Mouse (Mus musculus) heart, postnatal 36 days (tissue): ENCODE data around the gene Stac. TPM values are rescaled to one million over a fixed set of nuclear protein-coding genes. Genes with fewer than 3 reads are reported as not detected.

Experiments
- DNase-seq, 2 experiments: peaks; one replicate each; pipeline ENCODE4 v3.0.0; 2021 to 2022
- intact Hi-C: fragments of 180-260 bp; cut with DNase I; formaldehyde crosslinking; loops from one replicate; pipeline ENCODE4 v1.15.1; 2025
- total RNA-seq, 2 experiments: library from RNA; stranded (reverse); gene quantifications; 2 replicates each; pipeline ENCODE4 v1.2.3; 2021

Gene Stac
- total RNA-seq, 2 experiments from 2014 or later: 0.28 to 0.35 TPM

DNA sequence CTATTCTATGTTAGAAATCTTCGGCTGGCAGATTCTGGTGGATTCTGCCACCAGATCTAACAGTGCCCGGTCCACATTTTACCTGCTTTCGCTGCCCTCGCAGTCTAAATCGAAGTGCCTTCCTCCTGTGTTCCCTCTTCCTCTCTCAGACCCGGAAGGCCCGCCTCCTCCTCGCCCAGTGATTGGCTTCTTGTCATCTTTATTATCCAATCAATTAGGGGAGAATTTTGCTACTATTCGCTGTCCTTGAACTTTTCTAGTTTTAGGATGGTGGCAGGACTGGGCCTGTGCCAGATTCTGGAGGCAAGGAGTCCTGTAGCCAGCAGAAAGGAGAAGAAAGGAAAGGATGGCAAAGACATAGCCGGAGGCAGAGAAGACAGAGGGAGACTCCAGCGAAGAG lies 167.0 kb downstream of the Stac start:
- intact Hi-C loops: no loop called here
- DNase-seq: no peak

DNA sequence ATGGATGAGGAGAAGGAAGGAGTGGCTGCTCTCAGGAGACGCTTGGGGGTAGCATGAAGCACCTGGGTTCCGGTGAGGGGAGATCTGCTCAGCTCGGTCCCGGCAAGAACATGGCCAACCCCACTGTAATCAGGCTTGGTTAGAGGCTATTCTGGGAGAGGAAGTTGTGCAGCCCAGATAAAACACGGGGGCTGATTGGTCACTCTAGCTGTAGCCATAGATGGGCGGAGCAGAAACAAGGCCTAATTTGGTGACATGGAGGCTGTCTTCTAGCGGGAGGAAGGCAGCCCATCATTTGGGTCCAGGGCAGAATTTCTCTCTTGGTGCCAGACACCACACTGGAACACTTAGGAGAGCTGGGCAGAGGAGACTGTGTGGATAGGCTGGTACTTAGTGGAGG lies 167.9 kb downstream of the Stac start:
- intact Hi-C loops: no loop called here
- DNase-seq: no peak

DNA sequence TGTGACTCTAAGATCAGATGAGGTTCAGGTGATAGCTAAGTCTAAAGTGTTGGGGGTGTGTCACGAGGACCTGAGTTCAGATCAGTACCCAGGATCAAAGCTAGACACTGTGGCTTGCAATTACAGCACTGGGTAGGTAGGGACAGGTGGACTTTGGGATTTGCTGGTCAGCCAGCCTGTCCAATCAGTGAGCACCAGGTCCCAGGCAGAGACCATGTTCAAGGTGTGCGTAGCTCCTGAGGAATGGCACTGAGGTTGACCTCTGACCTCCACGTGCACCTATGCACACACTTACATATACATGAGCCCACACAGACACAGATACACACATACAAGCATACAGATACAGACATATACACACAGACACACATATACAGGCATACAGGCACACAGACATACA lies 174.6 kb downstream of the Stac start:
- intact Hi-C loops: no loop called here
- no peak for DNase-seq

DNA sequence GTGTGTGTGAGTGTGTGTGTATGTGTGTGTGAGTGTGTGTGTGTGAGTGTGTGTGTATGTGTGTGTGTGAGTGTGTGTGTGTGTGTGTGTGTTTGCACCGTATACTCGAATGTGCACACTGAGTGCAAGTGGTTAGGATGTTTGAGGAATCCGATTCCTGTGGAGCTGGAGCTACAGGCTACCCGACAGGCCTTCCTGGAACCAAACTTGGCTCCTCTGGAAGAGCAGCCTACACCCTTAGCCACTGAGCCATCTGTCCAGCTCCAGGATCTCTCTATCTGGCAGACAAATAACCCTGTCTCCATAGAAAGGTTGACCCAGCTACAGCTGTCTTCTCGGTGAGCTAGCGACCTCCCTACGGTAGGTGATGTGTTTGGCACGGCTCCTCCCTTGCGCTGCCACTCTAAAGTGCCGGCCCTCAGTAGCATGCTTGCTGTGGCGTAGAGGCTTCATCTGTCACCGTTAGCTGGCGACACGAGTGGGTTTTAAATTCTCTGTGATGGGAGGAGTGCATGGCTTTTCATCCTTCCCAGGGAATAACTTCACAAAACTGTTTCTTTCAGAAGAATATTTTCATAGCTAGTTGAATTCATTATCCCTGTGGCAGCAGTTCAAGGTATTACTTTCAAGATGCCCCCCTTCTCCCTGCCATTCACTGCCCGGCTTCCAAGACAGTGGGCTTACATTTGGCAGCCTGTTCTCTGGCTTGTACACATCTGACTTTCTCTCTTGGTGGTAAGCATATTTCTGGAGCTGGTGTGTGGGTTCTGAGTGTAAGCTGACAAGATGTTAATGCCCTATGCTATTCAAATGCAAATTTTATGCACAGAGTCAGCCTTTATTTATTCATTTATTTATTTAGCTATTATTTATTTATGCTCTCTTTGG lies 175.3 kb downstream of the Stac start:
- no peak for DNase-seq
- intact Hi-C loops: no loop called here
